Mouse (Mus musculus): ENCODE measurements around the gene H2-Eb2. TPM values are rescaled to one million over a fixed set of nuclear protein-coding genes. Genes with fewer than 3 reads are reported as not detected.

The H2-Eb2 gene
- not detected for total RNA-seq (2021)

DNA sequence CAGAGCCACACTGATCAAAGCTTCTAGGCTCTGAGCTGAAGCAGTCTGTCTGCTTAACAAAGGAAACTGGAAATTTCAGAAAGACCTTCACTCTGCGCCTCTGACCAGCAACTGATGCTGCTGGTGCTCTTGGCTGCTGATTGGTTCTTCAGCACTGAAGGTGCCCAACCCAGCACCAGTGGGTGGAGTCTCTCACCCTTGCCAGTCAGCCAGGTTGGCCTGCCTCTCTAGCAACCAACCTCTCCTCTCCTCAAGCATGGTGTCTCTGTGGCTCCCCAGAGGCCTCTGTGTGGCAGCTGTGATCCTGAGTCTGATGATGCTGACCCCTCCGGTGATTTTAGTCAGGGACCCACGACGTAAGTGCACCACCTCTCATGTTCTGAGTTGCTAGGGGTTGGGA lies at the start of gene H2-Eb2:
Gene H2-Eb2, plus strand, starts transcription at position 230 of the 400 bp plus-strand sequence.
- intact Hi-C loops (cut with DNase I), result no loop called here
- no peak for DNase-seq

DNA sequence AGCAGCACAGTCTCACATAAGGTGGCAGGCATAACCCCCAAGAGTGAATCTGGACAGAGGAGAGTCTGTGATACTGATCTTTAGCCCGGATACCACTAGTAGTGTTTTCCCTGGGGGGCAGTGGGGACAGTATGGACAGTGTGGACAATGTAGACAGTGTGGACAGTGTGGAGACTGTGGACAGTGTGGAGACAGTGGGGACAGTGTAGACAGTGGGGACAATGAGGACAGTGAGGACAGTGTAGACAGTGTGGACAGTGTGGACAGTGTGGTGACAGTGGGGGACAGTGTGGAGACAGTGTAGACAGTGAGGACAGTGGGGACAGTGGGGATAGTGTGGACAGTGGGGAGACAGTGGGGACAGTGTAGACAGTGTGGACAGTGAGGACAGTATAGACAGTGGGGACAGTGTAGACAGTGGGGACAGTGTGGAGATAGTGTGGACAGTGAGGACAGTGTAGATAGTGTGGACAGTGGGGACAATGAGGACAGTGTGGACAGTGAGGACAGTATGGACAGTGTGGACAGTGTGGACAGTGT lies 44.9 kb upstream of the H2-Eb2 start:
- no peak for DNase-seq
- intact Hi-C loops (cut with DNase I), result no loop called here

DNA sequence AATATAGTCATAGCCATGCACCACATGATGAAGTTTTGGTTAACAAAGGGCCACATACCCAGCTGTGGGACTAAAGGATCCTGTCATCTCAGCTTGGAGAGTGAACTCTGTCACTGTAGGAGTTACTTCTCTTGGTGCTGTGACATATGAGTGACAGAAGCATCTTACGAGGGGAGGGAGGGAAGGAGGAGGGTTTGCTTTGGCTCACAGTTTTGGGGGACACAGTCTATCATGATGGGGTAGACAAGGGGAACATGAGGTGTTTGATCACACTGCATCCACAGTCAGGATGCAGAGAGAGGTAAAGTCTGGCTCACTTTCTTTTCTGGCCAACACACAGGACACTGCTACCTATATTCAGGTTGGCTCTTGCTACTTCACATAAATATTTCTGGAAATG lies 43.6 kb upstream of the H2-Eb2 start:
- intact Hi-C loops (cut with DNase I), result no loop called here

DNA sequence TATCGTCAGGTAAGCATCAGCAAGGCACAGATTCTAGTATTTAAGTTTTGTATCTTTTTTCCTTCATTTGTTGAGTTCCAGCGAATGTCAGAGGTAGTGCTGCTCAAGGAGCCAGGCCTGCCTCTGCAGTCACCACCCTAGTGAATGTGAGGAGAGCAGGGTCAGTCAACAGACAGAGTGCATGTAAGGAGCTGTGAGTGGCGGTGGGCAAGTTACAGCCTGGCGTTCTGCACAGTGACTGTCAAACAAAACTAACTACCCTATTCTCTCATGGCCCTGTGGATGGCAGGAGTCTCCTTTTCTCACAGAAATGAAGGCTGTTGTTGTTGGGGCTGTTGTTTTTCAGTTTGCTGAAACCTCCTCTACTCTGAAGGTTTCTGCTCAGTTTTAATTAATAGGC lies 40.1 kb upstream of the H2-Eb2 start:
- intact Hi-C loops (cut with DNase I), result no loop called here
- no peak for DNase-seq

More for the DNA sequence above, 43.6 kb upstream of the H2-Eb2 start:
- no peak for DNase-seq

DNA sequence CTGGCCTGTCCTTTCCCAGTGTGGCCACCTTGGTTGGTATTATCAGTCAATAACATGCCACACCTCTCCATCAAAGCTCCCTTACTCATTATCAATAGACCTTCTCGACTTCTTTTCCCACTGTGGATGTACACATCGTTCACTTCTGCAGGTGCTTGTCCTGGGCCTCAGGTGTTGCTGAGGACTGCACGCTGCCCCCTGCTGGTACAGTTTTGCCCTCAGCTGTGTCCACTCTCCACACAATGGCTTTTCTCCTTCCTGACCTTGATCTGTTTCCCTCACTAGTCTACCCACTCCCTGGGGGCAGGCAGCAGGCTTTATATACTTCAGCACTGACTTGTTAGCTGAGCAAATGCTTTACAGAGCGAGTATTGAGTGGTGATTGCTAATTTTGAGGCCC lies 39.6 kb upstream of the H2-Eb2 start:
- intact Hi-C loops (cut with DNase I), result no loop called here
- peak in 1 of 2 experiments; percentile 24 for DNase-seq

DNA sequence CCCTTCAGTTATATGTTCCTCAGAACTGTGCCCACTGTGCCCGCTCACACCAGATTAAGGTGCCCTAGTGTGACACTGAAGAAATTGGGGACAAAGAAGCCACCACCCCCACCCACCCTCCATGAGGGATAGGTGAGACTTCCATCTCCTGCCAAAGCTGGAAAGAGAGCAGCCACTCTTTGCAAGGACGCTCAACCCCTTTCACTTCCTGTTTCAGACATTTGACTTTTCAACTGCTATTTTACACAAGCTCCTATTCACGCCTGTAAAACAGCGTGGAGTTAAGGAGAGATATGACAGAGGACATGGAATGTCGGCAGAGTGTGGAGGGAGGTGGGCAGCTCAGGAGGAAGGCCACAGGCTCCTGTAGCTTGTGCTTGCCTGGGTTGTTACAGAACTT lies 39.0 kb upstream of the H2-Eb2 start:
- intact Hi-C loops (cut with DNase I), result no loop called here
- DNase-seq, result no peak

DNA sequence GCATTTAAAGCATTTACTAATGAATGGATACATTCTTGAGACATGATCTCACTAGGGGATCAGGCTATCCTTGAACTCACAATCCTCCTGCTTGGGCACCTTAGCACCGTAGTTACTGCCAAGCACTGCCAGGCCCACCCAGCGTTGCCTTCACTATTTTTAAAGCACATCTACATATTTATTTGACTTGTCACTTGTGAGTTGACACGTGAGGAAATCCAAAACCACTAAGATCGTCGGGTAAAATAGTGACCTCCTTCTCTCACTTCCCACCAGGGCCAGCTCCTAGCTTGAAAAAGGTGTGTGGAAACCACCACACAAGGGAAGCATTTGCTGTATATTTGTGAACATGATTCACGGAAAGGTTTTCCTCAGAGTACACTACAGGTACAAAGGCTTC lies 38.5 kb upstream of the H2-Eb2 start:
- no peak for DNase-seq
- intact Hi-C loops (cut with DNase I), result no loop called here

DNA sequence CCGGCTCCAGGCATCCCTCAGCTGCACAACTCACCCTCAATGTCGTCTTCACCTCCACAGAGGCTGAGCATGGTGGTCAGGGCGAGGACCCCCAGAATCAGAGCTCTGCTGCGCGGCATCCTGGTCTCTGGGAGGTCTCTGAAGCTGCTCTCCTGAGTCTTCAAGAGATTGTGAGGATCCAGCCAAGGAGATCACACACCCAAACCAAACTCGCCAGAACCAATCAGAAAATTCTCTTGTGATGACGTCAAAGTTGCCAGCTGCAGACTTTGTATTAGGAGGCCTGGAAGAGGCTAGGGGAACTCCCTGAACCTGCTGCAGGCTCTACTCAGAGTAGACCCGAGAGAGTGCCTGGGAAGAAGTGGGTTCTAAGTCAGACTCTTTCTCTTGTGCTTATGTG lies 37.8 kb upstream of the H2-Eb2 start, which contains the start of gene H2-Aa:
Gene H2-Aa, minus strand, starts transcription at position 176 of the 400 bp plus-strand sequence.
- DNase-seq, result peak; percentile 82 to 84
- intact Hi-C loops (cut with DNase I), result no loop called here

DNA sequence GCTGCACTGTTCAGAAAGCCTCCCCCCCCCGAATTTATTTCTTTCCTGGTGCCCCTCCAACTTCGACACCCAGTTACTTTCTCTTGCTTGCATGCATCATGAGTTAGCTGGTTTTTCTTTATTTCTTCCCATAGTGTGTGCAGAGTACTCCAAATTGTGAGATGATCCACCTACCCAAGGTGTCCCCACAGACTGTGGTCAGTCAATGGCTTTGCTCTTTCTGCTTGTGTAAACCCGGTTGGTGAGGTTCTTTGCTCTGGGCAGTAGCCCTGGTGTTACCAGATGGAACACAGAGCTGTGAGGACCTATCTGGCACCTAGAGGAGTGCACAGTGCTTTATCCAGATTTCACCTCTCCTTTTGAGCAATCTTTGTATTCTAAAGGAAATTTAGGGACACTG lies 37.3 kb upstream of the H2-Eb2 start:
- no peak for DNase-seq
- intact Hi-C loops (cut with DNase I), result no loop called here

DNA sequence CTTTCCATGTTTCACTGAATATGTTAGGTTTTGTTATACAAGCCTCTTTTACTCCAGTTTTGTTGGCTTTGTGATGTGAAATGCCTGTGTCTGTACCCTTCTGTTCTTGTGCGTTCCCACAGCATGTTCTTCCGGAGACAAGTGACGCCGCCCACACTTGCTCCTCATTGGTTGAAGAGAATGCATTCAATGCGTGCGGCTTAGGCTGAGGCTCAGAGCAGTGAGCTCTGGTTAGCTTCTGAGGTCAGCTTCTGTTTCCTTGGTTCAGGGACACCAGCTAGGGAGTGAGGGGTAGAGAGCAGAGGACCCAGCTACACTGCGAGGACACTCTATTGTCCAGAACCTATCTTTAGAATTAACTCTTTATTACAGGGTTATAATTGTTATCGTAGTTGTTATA lies 33.9 kb upstream of the H2-Eb2 start:
- intact Hi-C loops (cut with DNase I), result no loop called here
- DNase-seq, result peak; percentile 67 to 80

DNA sequence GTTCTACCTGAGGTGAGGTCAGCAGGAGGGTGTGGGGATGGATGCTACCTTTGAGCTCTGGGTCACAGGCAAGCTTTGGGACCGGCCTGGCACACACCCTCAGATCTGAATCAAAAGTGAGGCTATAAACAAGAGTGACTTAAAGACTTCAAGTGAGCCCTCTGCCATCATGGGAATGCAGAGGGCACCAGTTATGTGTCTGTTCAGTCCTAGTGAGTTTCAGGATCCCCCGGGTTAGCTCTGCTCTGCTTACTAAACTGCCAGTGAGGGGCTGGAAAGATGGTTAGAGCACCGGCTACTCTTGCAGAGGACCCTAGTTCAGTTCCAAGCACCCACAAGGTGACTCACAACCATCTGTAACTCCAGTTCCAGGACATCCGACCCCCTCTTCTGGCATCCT lies 32.9 kb upstream of the H2-Eb2 start:
- intact Hi-C loops (cut with DNase I), result no loop called here

DNA sequence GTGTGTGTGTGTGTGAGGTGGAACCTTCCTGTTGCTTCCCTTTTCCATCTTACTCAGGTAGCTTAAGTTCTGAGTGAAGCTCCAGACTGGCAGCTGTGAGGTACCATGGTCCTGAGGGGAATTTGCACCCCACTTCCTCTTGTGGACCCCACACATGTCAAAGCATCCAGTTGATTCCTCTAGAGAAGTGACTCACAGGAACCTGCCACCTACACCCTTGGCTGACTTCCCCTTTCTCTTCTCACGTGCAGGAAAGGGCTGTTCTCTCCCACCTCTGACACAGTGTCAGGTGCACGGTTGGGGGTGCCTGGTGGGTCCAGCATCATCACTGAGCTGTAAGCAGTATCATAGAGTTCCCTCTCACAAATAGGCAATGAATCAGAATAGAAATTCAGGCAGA lies 31.9 kb upstream of the H2-Eb2 start:
- intact Hi-C loops (cut with DNase I), result no loop called here
- no peak for DNase-seq

More for the DNA sequence above, 32.9 kb upstream of the H2-Eb2 start:
- no peak for DNase-seq

DNA sequence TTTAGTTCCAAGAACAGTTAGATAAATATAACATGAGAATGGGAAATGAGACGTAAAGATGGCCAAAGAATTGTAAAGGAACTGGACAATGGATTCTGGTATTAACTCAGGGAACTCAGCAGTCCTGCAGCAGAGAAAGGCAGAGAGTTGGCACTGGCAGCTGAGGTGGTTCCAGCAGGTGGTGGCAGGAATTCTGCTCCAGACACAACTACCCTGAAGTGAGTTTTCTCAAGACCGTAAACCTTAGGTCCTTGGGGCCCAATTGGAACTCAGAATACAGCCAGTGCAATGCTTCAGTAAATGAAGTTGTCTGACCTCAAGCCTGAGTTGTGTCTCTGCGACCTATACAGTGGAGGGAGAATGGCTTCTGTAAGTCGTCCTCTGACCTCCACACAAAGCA lies 31.2 kb upstream of the H2-Eb2 start:
- intact Hi-C loops (cut with DNase I), result no loop called here
- DNase-seq, result no peak

DNA sequence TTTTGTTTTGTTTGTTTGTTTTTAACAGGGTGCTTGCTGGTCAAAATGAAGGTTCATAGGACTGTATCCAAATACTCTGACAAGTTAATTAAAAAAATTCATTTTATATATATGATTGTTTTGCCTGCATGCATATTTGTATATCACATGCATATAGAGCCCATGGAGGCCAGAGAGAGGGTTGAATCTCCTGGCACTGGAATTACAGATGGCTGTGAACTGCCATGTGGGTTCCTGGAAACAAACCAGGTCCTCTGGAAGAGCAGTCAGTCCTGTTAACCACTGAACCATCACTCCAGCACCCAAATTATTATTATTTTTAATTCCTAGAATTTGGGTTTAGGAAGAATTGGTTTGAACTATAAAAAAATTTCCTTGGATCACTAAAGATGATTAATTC lies 30.2 kb upstream of the H2-Eb2 start:
- DNase-seq, result no peak
- intact Hi-C loops (cut with DNase I), result no loop called here

DNA sequence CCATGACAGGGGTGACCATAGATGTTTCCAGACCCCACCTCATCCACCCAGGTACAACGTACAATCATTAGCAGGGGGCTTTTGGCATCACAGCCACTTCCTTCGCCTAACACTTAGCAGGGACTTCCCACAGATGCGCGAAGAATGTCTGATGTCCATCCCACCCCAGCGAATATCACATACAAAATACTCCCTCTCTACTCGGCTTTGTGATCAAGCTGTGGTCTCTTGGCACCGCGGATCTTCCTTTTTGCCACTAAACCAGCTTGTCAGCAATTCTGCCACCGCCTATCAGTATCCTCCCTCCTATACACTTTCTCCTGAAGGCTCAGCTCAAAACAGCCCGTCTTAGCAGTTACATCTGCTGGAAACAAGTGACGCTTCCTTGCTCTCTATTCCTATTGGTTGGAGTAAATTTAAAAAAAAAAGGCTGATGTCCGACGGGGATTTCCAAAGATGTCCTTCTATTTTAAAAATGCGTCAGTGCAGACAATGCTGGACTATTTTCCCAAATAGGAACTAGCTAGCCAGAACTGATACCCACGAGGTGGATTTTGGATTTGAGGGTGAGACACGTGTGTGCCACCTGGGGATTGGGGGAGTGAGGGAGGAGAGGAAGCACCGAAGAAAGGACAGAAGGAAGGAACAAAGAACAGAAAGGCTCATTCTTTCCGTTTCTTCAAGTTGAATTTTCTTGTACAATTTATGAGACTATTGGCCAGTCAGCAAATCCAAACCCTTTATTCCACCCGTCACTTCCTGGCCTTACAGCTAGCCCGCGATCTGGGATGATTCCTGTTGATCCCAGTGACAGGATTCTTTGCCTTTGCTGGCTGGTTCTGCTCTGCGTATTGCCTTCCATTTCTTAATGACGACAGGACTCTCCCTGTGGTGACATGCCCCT lies 29.3 kb upstream of the H2-Eb2 start:
- intact Hi-C loops (cut with DNase I), result no loop called here
- peak; percentile 35 to 47 for DNase-seq

DNA sequence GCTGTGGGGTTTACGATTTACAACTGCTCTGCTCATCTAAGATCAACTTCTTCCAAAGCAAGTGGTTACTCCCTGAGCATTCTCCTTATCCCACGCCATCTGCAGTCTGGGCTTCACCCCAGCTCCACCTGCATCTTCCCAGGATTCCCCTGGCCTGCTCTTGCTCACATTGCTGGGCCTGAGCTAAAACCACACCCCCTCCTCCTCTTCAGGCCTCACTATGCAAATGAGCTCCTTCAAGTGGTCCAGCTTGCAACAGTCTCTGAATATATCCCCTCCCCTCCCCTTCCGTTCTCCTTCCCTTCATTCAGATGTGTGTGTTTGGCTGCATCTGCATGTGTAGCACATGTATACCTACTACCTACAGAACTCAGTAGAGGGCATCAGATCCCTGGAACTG lies 26.1 kb upstream of the H2-Eb2 start:
- DNase-seq, result no peak
- intact Hi-C loops (cut with DNase I), result no loop called here

DNA sequence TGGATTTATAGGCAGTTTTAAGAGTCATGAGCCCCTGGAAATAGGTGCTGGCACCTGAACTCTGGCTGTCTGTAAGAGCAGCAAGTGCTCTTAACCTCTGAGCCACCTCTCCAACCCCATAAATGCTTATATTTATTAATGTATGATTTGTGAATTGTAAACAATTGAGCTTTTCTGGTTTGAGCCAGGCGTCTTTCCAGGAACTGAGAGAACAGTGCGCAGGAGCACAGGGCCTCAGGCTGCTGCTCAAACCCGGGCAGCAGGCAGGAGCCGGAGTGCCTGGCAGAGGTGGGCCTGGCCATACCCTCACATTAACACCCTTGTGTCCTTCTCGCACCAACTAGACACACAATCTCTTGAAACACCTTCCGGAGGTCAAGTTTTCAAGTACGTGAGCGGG lies 25.4 kb upstream of the H2-Eb2 start:
- intact Hi-C loops (cut with DNase I), result no loop called here
- no peak for DNase-seq

DNA sequence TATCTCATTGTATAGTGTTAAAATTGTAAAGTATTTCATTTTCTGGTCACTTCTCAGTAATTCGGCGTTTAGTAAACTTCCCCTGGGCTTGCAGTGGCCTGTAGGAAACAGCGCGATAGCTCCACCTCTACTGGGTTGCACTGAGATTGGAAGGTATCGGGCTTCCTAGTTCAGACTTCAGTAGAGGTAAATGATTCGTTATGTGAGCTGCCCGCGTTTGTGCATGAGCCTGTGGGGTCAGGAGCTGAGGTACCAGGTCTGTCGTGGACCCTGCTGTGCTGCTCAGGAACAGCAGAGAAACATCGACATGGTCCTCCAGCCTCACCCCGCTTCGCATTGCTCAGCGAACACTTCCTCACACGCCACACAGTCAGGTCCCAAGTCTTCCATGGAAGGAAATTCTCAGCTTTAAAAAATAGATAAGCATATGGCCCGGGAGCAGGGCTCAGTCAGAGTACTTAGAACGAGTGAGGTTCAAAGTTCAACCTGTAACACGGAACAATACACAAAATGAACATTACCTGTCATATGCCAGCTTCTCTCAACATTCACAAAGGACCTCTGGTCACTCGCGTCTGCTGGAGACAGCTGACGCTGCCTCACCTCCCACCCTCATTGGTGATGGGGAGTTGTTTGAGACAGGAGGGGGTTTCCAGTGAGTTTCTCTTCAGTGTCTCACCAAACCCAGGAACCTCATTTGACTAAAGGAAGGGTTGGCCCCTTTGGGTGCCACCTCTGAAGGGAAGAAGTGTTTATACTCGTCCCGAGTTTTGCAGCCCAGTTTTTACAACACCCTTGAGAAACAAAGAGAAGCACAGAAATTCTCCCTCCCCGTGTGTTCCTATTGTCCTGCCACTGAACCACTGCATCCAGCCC lies 24.5 kb upstream of the H2-Eb2 start:
- DNase-seq, result no peak
- intact Hi-C loops (cut with DNase I), result no loop called here

DNA sequence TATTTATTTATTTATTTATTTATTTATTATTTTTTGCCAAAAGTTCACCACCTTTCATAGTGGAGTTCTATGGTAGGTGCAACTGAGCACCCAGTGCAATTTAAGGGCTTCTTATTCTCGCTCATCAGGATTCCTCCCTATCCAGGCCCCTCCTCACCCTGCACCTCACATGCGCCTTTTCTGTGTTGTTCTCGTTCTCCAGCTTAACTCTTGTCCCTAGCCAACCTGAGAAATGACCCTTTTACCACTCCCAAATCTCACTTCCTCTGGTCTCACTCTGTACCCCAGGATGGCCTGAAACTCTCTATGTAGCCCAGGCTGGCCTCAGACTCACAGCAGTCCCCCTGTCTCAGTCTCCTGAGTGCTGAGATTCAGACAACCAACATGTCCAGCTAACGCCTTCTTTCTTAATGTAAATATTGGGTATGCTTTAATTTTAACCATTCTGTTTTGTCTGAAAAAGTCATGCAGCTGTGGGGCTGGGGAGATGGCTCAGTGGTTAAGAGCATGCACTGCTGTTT lies 23.7 kb upstream of the H2-Eb2 start:
- intact Hi-C loops (cut with DNase I), result no loop called here

DNA sequence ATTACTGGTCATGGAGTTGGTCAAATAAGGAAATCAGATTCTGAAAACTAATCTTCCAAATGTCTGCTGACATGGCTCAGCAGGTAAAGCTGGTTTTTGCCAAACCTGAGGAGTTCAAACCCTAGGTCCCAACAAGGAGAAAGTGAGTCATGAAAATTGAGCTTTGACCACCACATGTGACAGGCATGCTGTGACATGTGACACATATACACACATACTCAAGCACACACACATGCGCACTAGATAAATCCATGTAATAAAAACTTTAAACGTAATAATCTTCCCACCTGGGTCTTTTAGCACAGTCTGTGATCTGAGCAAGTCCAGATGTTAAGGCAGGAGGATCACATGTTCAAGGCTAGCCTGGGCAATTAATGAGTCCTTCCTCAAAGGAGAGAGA lies 21.7 kb upstream of the H2-Eb2 start:
- DNase-seq, result no peak
- intact Hi-C loops (cut with DNase I), result no loop called here

More for the DNA sequence above, 23.7 kb upstream of the H2-Eb2 start:
- DNase-seq, result no peak

DNA sequence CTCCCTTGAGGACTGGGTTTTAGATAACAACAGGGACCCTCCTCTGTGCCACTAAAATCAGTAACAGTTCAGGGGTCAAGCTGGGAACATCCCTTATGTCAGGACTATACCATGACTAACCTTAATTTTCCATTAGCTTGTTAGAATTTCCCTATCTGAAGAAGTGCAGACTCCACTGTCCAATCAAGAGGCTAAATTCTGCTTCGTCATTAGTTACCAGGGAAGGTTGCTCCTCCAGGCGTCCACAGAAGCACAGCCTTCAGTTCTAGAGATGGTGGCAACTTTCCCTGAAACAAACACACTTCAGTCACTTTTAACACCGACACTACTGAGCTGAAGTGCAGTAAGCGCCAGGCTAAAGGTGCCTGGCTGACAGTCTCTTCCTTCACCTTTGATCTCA lies 20.7 kb upstream of the H2-Eb2 start:
- peak; percentile 57 to 63 for DNase-seq

More for the DNA sequence above, 20.7 kb upstream of the H2-Eb2 start:
- intact Hi-C loops (cut with DNase I), result no loop called here

Data from heart, postnatal 36 days (tissue).